Mouse (Mus musculus): ENCODE measurements at regions not wholly inside any gene's neighbourhood (a gene's known extent, or its start where the extent isn't known, plus 50 kb on each side); places are given as distances from the start of the nearest gene placed in this dataset.

DNA sequence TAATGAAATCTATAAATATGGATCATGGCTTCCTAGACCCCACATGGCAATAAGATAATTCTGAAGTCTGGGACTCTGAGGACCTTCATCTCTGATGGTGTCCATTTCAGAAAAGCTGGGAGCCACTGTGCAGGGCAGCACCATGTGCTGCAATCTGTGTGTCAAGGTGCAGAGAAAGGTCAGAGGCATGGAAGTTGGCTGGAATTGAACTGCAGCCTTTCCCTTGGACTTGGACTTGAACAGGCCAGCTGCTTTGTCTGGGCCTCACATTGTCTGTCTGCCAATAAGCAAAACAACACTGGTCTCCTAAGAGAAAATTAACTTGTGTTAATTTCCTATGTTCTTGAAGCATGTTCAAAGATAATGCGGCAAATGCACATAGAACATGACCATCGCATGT lies 681.0 kb downstream of the Cypt12 start:
- H3K27me3 ChIP-seq (replicated peaks; ENCODE audit: insufficient read depth, low read length), result no peaks in the 10 kb centered on the region
- no peak overlapping the region for H3K4me3 ChIP-seq (ENCODE audit: low read depth, low read length)
- no peak overlapping the region for H3K9ac ChIP-seq (replicated peaks; ENCODE audit: low read depth)
- 96% methylated on average over 2 of the region's 2 CpGs for WGBS
- peaks cover 5% of the 10 kb centered on the region for H3K4me1 ChIP-seq (ENCODE audit: insufficient read depth, low read depth, low read length)
- H3K36me3 ChIP-seq (ENCODE audit: insufficient read depth, low read length), result no peaks in the 10 kb centered on the region
- DNase-seq (ENCODE audit: low spot score) (no peak), ATAC-seq (no peak)
- TF ChIP-seq CTCF (IDR thresholded peaks at IDR 0.05), result no peak
- TF ChIP-seq EP300 (IDR thresholded peaks at IDR 0.05), result no peak
- H3K4me2 ChIP-seq (replicated peaks; ENCODE audit: low read depth, low read length), result no peak overlapping the region
- no peaks in the 10 kb centered on the region for H3K9me3 ChIP-seq (ENCODE audit: low read length)
- no peak overlapping the region for H3K27ac ChIP-seq (ENCODE audit: low read length)

DNA sequence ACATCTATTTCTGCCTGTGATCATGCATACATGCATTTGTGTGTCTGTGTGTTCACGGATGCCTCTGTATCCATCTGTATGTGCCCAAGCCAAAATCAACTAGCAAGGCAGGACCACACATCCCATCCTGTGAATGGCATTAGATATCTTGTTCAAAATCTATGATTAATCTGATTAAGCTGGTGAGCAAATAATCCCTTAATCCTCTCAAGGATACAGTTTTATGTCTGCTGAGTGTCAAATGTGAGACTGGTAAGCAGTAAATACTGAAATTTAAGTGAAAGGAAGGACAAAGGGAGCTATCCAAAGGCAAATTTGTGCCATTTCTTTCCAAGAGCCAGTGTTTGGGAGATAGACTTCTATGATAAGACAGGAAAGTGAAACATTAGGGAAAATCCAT lies 683.4 kb downstream of the Cypt12 start:
- H3K4me3 ChIP-seq (ENCODE audit: low read depth, low read length), result no peak overlapping the region
- ATAC-seq, result no peak
- no peak overlapping the region for H3K4me2 ChIP-seq (replicated peaks; ENCODE audit: low read depth, low read length)
- no peak for TF ChIP-seq EP300 (IDR thresholded peaks at IDR 0.05)
- no peaks in the 10 kb centered on the region for H3K36me3 ChIP-seq (ENCODE audit: insufficient read depth, low read length)
- DNase-seq (ENCODE audit: low spot score), result no peak
- H3K4me1 ChIP-seq (ENCODE audit: insufficient read depth, low read depth, low read length), result no peaks in the 10 kb centered on the region
- H3K9ac ChIP-seq (replicated peaks; ENCODE audit: low read depth), result no peak overlapping the region
- H3K9me3 ChIP-seq (ENCODE audit: low read length), result no peaks in the 10 kb centered on the region
- WGBS, result 87% methylated on average over 1 of the region's 1 CpGs
- H3K27me3 ChIP-seq (replicated peaks; ENCODE audit: insufficient read depth, low read length), result no peaks in the 10 kb centered on the region
- no peak overlapping the region for H3K27ac ChIP-seq (ENCODE audit: low read length)

DNA sequence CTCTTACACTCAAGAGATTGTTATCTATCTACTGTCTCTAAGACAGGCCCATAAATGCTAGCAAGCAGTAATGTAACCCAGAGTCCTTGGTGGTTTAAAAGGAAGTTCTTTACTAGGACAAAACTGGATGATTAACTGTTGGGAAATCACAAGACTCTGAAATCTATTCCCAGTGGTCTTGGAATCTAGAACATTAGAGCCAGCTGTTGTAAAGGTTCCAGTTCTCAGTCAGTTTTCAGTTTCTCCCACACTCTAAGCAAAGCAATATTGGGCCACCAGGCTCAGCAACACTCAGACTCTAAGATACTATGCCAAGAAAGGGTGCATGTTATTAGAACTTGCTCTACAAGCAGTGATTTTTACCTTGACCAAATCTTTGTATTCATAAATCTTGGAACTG lies 686.6 kb downstream of the Cypt12 start:
- DNase-seq (ENCODE audit: low spot score) (no peak), ATAC-seq (no peak)
- no peak overlapping the region for H3K4me2 ChIP-seq (replicated peaks; ENCODE audit: low read depth, low read length)
- TF ChIP-seq CTCF (IDR thresholded peaks at IDR 0.05) (no peak), EP300 (IDR thresholded peaks at IDR 0.05) (no peak)
- H3K27ac ChIP-seq (ENCODE audit: low read length), result no peak overlapping the region
- no peaks in the 10 kb centered on the region for H3K4me1 ChIP-seq (ENCODE audit: insufficient read depth, low read depth, low read length)
- H3K9ac ChIP-seq (replicated peaks; ENCODE audit: low read depth), result no peak overlapping the region
- no peaks in the 10 kb centered on the region for H3K9me3 ChIP-seq (ENCODE audit: low read length)
- no peaks in the 10 kb centered on the region for H3K36me3 ChIP-seq (ENCODE audit: insufficient read depth, low read length)
- H3K27me3 ChIP-seq (replicated peaks; ENCODE audit: insufficient read depth, low read length), result no peaks in the 10 kb centered on the region
- no peak overlapping the region for H3K4me3 ChIP-seq (ENCODE audit: low read depth, low read length)

DNA sequence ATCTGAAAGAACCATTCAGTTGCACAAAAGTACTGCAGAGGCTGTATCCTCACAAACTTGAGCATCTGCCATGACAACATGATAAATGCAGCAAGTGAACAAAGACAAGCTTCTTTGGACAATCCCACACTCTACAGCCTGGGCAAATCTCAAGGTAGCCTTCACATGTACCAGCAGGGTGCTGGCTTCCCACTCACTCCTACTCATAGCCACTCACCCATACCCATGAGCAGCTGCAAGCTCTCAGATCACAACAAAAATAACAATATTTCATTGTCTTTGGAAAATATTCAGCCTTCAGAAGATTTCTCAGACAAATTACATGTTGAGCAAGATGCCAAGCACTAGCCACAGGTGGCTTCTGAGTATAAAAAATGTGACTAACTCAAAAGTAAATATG lies 689.3 kb downstream of the Cypt12 start:
- no peaks in the 10 kb centered on the region for H3K36me3 ChIP-seq (ENCODE audit: insufficient read depth, low read length)
- H3K4me3 ChIP-seq (ENCODE audit: low read depth, low read length), result no peak overlapping the region
- ATAC-seq (no peak), DNase-seq (ENCODE audit: low spot score) (no peak)
- H3K9me3 ChIP-seq (ENCODE audit: low read length), result no peaks in the 10 kb centered on the region
- TF ChIP-seq EP300 (IDR thresholded peaks at IDR 0.05) (no peak), CTCF (IDR thresholded peaks at IDR 0.05) (no peak)
- H3K27ac ChIP-seq (ENCODE audit: low read length), result no peak overlapping the region
- H3K4me2 ChIP-seq (replicated peaks; ENCODE audit: low read depth, low read length), result no peak overlapping the region
- H3K27me3 ChIP-seq (replicated peaks; ENCODE audit: insufficient read depth, low read length), result no peaks in the 10 kb centered on the region
- H3K4me1 ChIP-seq (ENCODE audit: insufficient read depth, low read depth, low read length), result no peaks in the 10 kb centered on the region
- no peak overlapping the region for H3K9ac ChIP-seq (replicated peaks; ENCODE audit: low read depth)

DNA sequence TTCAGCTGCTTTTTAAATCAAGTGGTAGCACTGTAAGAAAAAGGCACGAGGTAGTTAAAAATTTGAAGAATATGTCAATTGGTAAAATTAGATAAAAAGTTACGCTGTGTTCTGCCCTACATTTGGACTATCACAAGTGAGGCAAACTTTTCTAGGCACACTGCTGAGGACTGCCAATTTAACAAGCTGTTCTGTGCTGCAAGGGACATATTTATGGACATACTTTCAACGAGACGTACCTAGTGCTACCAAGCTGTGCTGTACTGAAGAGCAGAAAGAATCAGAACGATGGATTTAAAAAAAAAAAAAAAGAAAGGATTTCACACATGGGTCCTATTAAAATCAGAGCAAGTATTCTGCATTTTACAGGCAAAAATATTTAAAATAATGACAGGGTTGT lies 692.1 kb downstream of the Cypt12 start:
- no peak overlapping the region for H3K4me3 ChIP-seq (ENCODE audit: low read depth, low read length)
- H3K4me2 ChIP-seq (replicated peaks; ENCODE audit: low read depth, low read length), result no peak overlapping the region
- H3K4me1 ChIP-seq (ENCODE audit: insufficient read depth, low read depth, low read length), result no peaks in the 10 kb centered on the region
- TF ChIP-seq EP300 (IDR thresholded peaks at IDR 0.05) (no peak), CTCF (IDR thresholded peaks at IDR 0.05) (no peak)
- no peaks in the 10 kb centered on the region for H3K9me3 ChIP-seq (ENCODE audit: low read length)
- H3K9ac ChIP-seq (replicated peaks; ENCODE audit: low read depth), result no peak overlapping the region
- H3K27ac ChIP-seq (ENCODE audit: low read length), result no peak overlapping the region
- ATAC-seq, result no peak
- no peak for DNase-seq (ENCODE audit: low spot score)
- 72% methylated on average over 5 of the region's 5 CpGs for WGBS
- H3K36me3 ChIP-seq (ENCODE audit: insufficient read depth, low read length), result no peaks in the 10 kb centered on the region
- H3K27me3 ChIP-seq (replicated peaks; ENCODE audit: insufficient read depth, low read length), result no peaks in the 10 kb centered on the region

DNA sequence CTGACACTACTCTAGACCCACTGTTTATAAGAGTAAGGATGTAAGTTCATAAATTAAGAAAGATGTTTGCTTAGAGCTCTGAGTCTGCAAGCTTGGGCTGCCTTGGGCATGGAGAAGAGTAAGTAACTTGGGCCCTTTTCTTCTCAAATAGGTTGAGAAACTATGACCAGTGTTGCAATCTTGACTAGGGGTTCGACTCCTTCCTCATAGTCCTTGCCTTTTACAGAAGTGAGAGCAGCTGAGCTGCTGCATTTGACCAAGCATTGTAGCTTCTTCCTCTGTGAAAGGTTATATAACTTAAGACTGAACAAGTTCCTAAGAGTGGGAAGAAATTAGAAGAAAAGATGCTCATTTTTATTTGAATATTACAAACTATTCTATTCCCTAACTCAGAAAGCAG lies 693.5 kb downstream of the Cypt12 start:
- TF ChIP-seq CTCF (IDR thresholded peaks at IDR 0.05) (no peak), EP300 (IDR thresholded peaks at IDR 0.05) (no peak)
- H3K9ac ChIP-seq (replicated peaks; ENCODE audit: low read depth), result no peak overlapping the region
- no peak overlapping the region for H3K4me2 ChIP-seq (replicated peaks; ENCODE audit: low read depth, low read length)
- H3K4me1 ChIP-seq (ENCODE audit: insufficient read depth, low read depth, low read length), result no peaks in the 10 kb centered on the region
- H3K27me3 ChIP-seq (replicated peaks; ENCODE audit: insufficient read depth, low read length), result no peaks in the 10 kb centered on the region
- H3K36me3 ChIP-seq (ENCODE audit: insufficient read depth, low read length), result no peaks in the 10 kb centered on the region
- no peak overlapping the region for H3K4me3 ChIP-seq (ENCODE audit: low read depth, low read length)
- DNase-seq (ENCODE audit: low spot score), result no peak
- no peaks in the 10 kb centered on the region for H3K9me3 ChIP-seq (ENCODE audit: low read length)
- ATAC-seq, result no peak
- no peak overlapping the region for H3K27ac ChIP-seq (ENCODE audit: low read length)
- 77% methylated on average over 1 of the region's 1 CpGs for WGBS

DNA sequence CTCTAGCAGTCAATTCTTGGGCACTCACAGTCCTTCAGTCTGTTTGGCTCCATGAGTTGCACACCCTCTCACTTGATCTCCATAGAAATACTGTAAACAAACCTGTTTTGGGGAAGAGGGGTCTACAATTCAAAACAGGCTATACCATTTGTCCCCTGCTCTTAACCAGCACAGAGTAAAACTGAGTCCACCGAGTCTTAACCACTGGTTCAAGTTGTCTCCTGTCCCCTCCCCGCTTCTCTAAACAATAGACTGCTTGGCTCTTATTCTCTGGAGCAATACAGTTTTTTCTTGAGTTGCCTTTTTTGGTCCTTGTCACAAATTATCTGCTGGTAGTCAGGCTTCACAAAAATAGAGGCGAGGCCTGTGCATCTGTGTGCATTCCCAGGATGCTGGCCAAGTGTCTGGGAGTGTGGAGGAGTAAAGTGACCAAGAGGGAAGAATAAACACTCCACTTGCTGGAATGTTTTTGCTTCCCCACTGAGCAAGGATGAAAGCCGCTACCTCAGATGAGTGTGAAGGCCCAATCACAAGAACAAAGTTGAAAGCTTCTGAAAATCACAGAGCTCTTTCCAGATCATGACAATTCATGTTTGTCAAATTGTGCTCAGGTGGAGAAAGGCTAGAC lies 695.3 kb downstream of the Cypt12 start:
- Histone ChIP-seq H3K4me1 (ENCODE audit: insufficient read depth, low read depth, low read length) (no peaks in the 10 kb centered on the region), H3K4me2 (replicated peaks; ENCODE audit: low read depth, low read length) (no peak overlapping the region), H3K9me3 (ENCODE audit: low read length) (no peaks in the 10 kb centered on the region), H3K4me3 (ENCODE audit: low read depth, low read length) (no peak overlapping the region), H3K9ac (replicated peaks; ENCODE audit: low read depth) (no peak overlapping the region), H3K27ac (ENCODE audit: low read length) (no peak overlapping the region), H3K27me3 (replicated peaks; ENCODE audit: insufficient read depth, low read length) (no peaks in the 10 kb centered on the region), H3K36me3 (ENCODE audit: insufficient read depth, low read length) (no peaks in the 10 kb centered on the region)
- no peak for TF ChIP-seq CTCF (IDR thresholded peaks at IDR 0.05)
- TF ChIP-seq EP300 (IDR thresholded peaks at IDR 0.05), result no peak
- DNase-seq (ENCODE audit: low spot score) (no peak), ATAC-seq (no peak)
- WGBS, result 39% methylated on average over 4 of the region's 4 CpGs
